Mouse (Mus musculus) liver, embryonic 13.5 days (tissue): ENCODE measurements around the gene Gm45234. TPM values are rescaled to one million over a fixed set of nuclear protein-coding genes. Genes with fewer than 3 reads are reported as not detected.

Experiments used
- ATAC-seq: fragments of 200-750 bp; cut with Nextera tagmentation; 2 replicates; pipeline ENCODE4 v1.8.0; 2017; ENCODE audit warnings: low read depth, mild to moderate bottlenecking, moderate number of reproducible peaks, moderate library complexity
- DNase-seq: peaks from one replicate; pipeline ENCODE4 v3.0.0; 2022
- H3K27ac ChIP-seq: fragments of 300-500 bp; sonication (generic); 2 replicates; pipeline ENCODE4 v1.5.1; 2015; ENCODE audit warnings: moderate library complexity, mild to moderate bottlenecking, inconsistent platforms
- H3K27me3 ChIP-seq: fragments of 300-500 bp; sonication (generic); 2 replicates; pipeline ENCODE4 v1.6.1; 2015; ENCODE audit warnings: mild to moderate bottlenecking, inconsistent platforms
- H3K36me3 ChIP-seq: fragments of 300-500 bp; sonication (generic); 2 replicates; pipeline ENCODE4 v1.6.1; 2015; ENCODE audit warnings: mild to moderate bottlenecking, inconsistent platforms
- H3K4me1 ChIP-seq: fragments of 300-500 bp; sonication (generic); replicated peaks from 2 replicates; pipeline ENCODE4 v1.6.1; 2015; ENCODE audit warnings: inconsistent platforms
- H3K4me2 ChIP-seq: fragments of 300-500 bp; sonication (generic); 2 replicates; pipeline ENCODE4 v1.6.1; 2015; ENCODE audit warnings: inconsistent platforms, mild to moderate bottlenecking, moderate library complexity
- H3K4me3 ChIP-seq: fragments of 300-500 bp; sonication (generic); replicated peaks from 2 replicates; pipeline ENCODE4 v1.5.1; 2015; ENCODE audit warnings: mild to moderate bottlenecking, inconsistent platforms
- H3K9ac ChIP-seq: fragments of 300-500 bp; sonication (generic); 2 replicates; pipeline ENCODE4 v1.6.1; 2015; ENCODE audit warnings: mild to moderate bottlenecking, inconsistent platforms
- H3K9me3 ChIP-seq: fragments of 300-500 bp; sonication (generic); replicated peaks from 2 replicates; pipeline ENCODE4 v1.6.1; 2016; ENCODE audit warnings: inconsistent platforms
- WGBS: fragments of 180-500 bp; shearing (Covaris S2); methylation state at CpG from one replicate; pipeline ENCODE4 v1.1.7; 2015; ENCODE audit not compliant: insufficient replicate concordance; 5-methylcytosine and 5-hydroxymethylcytosine counted together
- polyA plus RNA-seq: library from polyadenylated mRNA; unstranded; fragments of >200 nt; fragmentation: Nextera tagmentation; extraction: Ambion mirVana; gene quantifications from 2 replicates; pipeline ENCODE4 v1.2.1, GENCODE M21; 2015

The Gm45234 gene
- polyA plus RNA-seq, 1 experiment from 2014 or later: not detected

DNA sequence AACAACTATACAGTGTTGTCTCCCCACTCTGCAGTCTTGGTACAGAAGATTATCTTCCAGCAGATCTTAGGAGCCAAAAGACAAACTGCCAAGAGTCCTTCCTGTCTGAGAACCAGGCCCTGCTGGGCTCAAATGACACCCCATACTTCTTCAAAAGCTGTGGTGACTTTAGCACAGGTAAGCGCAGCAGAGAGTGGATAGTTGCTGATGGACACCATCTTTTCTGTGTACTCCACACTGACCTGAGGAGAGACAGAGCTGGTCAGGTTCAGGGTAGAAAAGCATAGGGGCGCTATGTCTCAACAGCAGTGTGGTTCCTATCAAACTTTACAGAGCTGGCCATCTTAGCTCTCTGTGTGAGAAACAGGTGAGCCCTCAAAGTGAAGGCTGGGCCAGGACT, 51.4 kb downstream of the Gm45234 start:
- H3K36me3 ChIP-seq: peaks cover 99% of the 10 kb centered on the region
- no peak overlapping the region for H3K4me2 ChIP-seq
- WGBS: 88% methylated on average over 2 of the region's 2 CpGs
- H3K9me3 ChIP-seq: no peaks in the 10 kb centered on the region
- no peak overlapping the region for H3K4me3 ChIP-seq
- H3K4me1 ChIP-seq: peaks cover 27% of the 10 kb centered on the region
- no peak overlapping the region for H3K9ac ChIP-seq
- H3K27ac ChIP-seq: no peak overlapping the region
- no peak for DNase-seq
- ATAC-seq: no peak
- no peaks in the 10 kb centered on the region for H3K27me3 ChIP-seq

GRCm38 (mm10) chr6:124703789-124704188, 52.0 kb downstream of the Gm45234 start:
- H3K9ac ChIP-seq: no peak overlapping the region
- no peak overlapping the region for H3K27ac ChIP-seq
- no peaks in the 10 kb centered on the region for H3K9me3 ChIP-seq
- DNase-seq (no peak), ATAC-seq (no peak)
- 50% methylated on average over 7 of the region's 7 CpGs for WGBS
- no peaks in the 10 kb centered on the region for H3K27me3 ChIP-seq
- no peak overlapping the region for H3K4me2 ChIP-seq
- peaks cover 99% of the 10 kb centered on the region for H3K36me3 ChIP-seq
- H3K4me1 ChIP-seq: peaks cover 27% of the 10 kb centered on the region
- no peak overlapping the region for H3K4me3 ChIP-seq

- ATAC-seq (peak; percentile 67), DNase-seq (peak; percentile 56)
- WGBS: 54% methylated on average over 3 of the region's 3 CpGs
- Histone ChIP-seq H3K9me3 (no peaks in the 10 kb centered on the region), H3K4me3 (no peak overlapping the region), H3K4me2 (no peak overlapping the region), H3K27me3 (no peaks in the 10 kb centered on the region), H3K4me1 (peaks cover 23% of the 10 kb centered on the region), H3K36me3 (peaks cover 99% of the 10 kb centered on the region), H3K27ac (no peak overlapping the region), H3K9ac (no peak overlapping the region)
These were observed 53.1 kb downstream of the Gm45234 start for GRCm38 (mm10) chr6:124702784-124703103.

DNA sequence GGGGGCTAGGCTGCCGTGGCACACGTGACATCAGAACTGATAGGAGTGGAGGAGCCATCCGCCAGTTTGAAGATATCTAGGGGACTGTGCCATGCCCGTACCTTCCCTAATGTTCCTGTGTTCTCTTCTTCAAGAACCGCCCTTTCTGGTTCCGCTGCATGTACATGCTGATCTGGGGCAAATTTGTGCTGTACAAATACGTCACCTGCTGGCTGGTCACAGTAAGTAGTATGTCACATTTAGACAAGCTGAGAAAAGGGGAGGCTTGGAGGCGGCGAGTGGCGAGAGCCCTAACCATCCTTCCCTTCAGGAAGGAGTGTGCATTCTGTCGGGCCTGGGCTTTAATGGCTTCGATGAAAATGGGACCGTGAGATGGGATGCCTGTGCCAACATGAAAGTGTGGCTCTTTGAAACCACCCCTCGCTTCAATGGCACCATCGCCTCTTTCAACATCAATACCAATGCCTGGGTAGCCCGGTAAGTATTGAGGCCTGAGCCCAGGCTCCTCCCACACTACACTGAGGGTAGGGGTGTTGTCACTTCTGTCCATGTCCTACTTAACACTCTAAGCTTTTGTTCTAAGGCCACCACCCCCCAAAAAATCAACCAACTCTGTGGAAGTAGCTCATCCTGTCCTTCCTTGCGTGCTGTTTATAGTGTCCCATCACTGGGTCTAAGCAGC, 53.6 kb downstream of the Gm45234 start:
- DNase-seq (no peak), ATAC-seq (0 out of 2 replicates have a peak, but pooled peaks have one; percentile 4)
- H3K9me3 ChIP-seq: no peaks in the 10 kb centered on the region
- H3K4me2 ChIP-seq: no peak overlapping the region
- no peak overlapping the region for H3K27ac ChIP-seq
- H3K4me3 ChIP-seq: no peak overlapping the region
- H3K36me3 ChIP-seq: peaks cover 97% of the 10 kb centered on the region
- WGBS: 79% methylated on average over 17 of the region's 17 CpGs
- no peaks in the 10 kb centered on the region for H3K27me3 ChIP-seq
- peaks cover 23% of the 10 kb centered on the region for H3K4me1 ChIP-seq
- H3K9ac ChIP-seq: no peak overlapping the region

- Histone ChIP-seq H3K9me3 (no peaks in the 10 kb centered on the region), H3K4me3 (no peak overlapping the region), H3K9ac (no peak overlapping the region), H3K27me3 (no peaks in the 10 kb centered on the region), H3K4me2 (no peak overlapping the region), H3K36me3 (peaks cover 92% of the 10 kb centered on the region), H3K4me1 (peaks cover 23% of the 10 kb centered on the region), H3K27ac (no peak overlapping the region)
- no peak for ATAC-seq
- 84% methylated on average over 8 of the region's 8 CpGs for WGBS
- no peak for DNase-seq
These were observed 54.5 kb downstream of the Gm45234 start for GRCm38 (mm10) chr6:124701338-124701737.

DNA sequence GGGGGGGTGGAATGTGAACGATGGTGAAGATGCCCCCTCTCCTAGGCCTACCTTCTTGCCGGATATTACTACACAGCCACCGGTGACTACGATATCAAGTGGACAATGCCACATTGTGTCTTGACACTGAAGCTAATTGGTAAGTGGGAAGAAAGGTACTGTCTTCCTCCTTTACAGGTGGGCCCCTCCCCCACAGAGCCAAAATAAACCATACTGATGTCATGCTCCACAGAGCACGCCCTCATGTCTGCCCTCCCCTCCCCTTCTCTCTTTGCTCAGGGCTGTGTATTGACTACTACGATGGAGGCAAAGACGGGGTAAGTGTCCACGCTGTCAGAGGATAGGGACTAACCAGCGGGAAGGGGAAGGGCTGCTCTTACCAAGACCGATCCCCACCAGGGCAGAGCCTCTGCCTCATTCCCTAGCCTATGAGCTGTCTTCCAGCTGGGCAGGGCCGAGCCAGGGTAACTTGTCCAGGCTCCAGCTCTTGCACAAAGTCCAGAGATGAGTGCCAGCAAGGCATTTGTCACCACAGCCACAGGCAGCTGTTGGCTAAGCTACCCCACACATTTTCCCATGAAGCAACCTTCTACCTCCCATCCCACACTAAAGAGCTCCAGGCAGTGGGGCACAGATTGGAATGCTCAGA, 55.7 kb downstream of the Gm45234 start:
- Histone ChIP-seq H3K4me1 (peaks cover 23% of the 10 kb centered on the region), H3K9me3 (no peaks in the 10 kb centered on the region), H3K27ac (peak overlapping the region; percentile 43; the same call in 1 of the 2 replicates), H3K9ac (no peak overlapping the region), H3K4me2 (no peak overlapping the region), H3K4me3 (no peak overlapping the region), H3K36me3 (peaks cover 88% of the 10 kb centered on the region), H3K27me3 (no peaks in the 10 kb centered on the region)
- peak; percentile 26; the same call in 1 of the 2 replicates for ATAC-seq
- no peak for DNase-seq
- 70% methylated on average over 11 of the region's 11 CpGs for WGBS

DNA sequence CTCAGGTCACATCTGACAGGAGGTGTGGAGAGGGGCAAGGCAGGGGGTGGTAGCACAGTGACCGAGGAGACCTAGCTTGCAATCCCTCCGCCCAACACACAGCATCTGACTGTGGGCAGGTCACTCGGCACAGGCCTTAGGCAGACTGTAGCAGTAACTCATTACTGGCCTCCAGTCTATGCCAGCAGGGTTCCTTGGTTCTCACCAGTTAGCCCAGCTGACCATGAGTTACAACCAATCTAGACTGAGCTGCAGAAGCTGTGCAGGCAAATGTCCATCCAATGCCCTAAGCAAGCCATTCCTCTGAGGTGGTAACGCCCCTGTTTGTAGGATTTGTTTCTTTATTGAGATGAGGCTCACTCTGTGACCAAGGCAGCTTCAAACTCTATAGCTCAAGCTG, 56.5 kb downstream of the Gm45234 start:
- no peak for ATAC-seq
- no peaks in the 10 kb centered on the region for H3K27me3 ChIP-seq
- WGBS: 88% methylated on average over 4 of the region's 4 CpGs
- H3K9ac ChIP-seq: no peak overlapping the region
- H3K4me1 ChIP-seq: peaks cover 29% of the 10 kb centered on the region
- H3K27ac ChIP-seq: no peak overlapping the region
- no peak overlapping the region for H3K4me3 ChIP-seq
- H3K9me3 ChIP-seq: no peaks in the 10 kb centered on the region
- H3K36me3 ChIP-seq: peaks cover 81% of the 10 kb centered on the region
- no peak for DNase-seq
- H3K4me2 ChIP-seq: no peak overlapping the region

GRCm38 (mm10) chr6:124698751-124699150, 57.1 kb downstream of the Gm45234 start:
- H3K27me3 ChIP-seq: no peaks in the 10 kb centered on the region
- 81% methylated on average over 6 of the region's 6 CpGs for WGBS
- DNase-seq: no peak
- peaks cover 77% of the 10 kb centered on the region for H3K36me3 ChIP-seq
- ATAC-seq: no peak
- no peak overlapping the region for H3K4me3 ChIP-seq
- no peaks in the 10 kb centered on the region for H3K9me3 ChIP-seq
- no peak overlapping the region for H3K9ac ChIP-seq
- H3K27ac ChIP-seq: no peak overlapping the region
- H3K4me1 ChIP-seq: peaks cover 35% of the 10 kb centered on the region
- no peak overlapping the region for H3K4me2 ChIP-seq

- H3K27ac ChIP-seq: no peak overlapping the region
- no peaks in the 10 kb centered on the region for H3K9me3 ChIP-seq
- no peak for DNase-seq
- H3K4me1 ChIP-seq: peaks cover 53% of the 10 kb centered on the region
- WGBS: 88% methylated on average over 7 of the region's 7 CpGs
- H3K27me3 ChIP-seq: no peaks in the 10 kb centered on the region
- peaks cover 59% of the 10 kb centered on the region for H3K36me3 ChIP-seq
- H3K4me2 ChIP-seq: no peak overlapping the region
- no peak for ATAC-seq
- H3K4me3 ChIP-seq: no peak overlapping the region
- no peak overlapping the region for H3K9ac ChIP-seq
These were observed 59.2 kb downstream of the Gm45234 start for GRCm38 (mm10) chr6:124696441-124697150.

- Histone ChIP-seq H3K4me2 (no peak overlapping the region), H3K4me3 (no peak overlapping the region), H3K27me3 (no peaks in the 10 kb centered on the region), H3K9ac (no peak overlapping the region), H3K4me1 (peaks cover 46% of the 10 kb centered on the region), H3K27ac (no peak overlapping the region), H3K36me3 (peaks cover 36% of the 10 kb centered on the region), H3K9me3 (no peaks in the 10 kb centered on the region)
- 84% methylated on average over 15 of the region's 15 CpGs for WGBS
- ATAC-seq (no peak), DNase-seq (no peak)
These were observed 61.5 kb downstream of the Gm45234 start for GRCm38 (mm10) chr6:124694166-124694955.
